ENCODE assay signal across 23 mouse cellular contexts in the genomic region with DNA sequence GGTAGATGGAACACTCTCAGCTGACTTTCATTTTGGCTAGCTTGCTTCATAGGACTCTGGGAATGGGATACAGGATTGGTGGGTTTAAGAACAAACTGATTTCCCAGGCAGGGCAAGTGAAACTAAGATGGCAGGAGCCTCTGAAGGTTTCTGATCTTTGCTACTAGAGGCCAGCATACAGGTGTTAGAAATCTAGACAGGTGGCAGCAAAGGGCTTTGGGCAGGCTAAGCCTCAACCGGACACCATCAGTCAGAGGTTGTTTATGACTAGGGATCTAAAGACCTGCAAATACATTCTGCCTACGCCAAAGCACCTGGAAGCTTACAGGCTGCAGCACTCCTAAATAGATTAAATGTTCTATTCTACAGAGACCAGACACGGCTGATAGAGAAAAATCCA.
A peak's percentile ranks its signal among the peaks of the same experiment; 100 is the strongest.
DNase-seq lines count a peak whose midpoint lies in the region; ATAC-seq and TF ChIP-seq lines count a peak whose summit lies in the region.
"Had no signal": no experiment of that assay in that cellular context is flagged by ENCODE, and none has a peak within 500 bp of the region (broad histone marks: within the 10 kb centered on the region; RNA-seq: fewer than 3 reads in every experiment).

No protein-coding gene starts in this region.

- 71% methylated on average over 3 of the region's 3 CpGs for WGBS in hindbrain, embryonic 10.5 days
- 76% methylated on average over 3 of the region's 3 CpGs for WGBS in hindbrain, embryonic 11.5 days
- WGBS in lung, postnatal 0 days, result 55% methylated on average over 3 of the region's 3 CpGs

- H3K27ac ChIP-seq in hindbrain, embryonic 10.5 days, result peak overlapping the region; percentile 43; the same call in 1 of the 2 replicates
- no peak overlapping the region for H3K27ac ChIP-seq in hindbrain, embryonic 11.5 days (ENCODE audit: low read depth, low read length)
- no peak overlapping the region for H3K27ac ChIP-seq in lung, postnatal 0 days (ENCODE audit: low read length)
- H3K27ac ChIP-seq: embryonic facial prominence, embryonic 12.5 days; forebrain, embryonic 15.5 days; hindbrain, embryonic 14.5 days had no signal

- no peak overlapping the region for H3K9ac ChIP-seq in hindbrain, embryonic 11.5 days (ENCODE audit: low read depth, low read length)
- no peak overlapping the region for H3K9ac ChIP-seq in lung, postnatal 0 days (replicated peaks; ENCODE audit: low read depth)
- H3K9ac ChIP-seq: embryonic facial prominence, embryonic 12.5 days; forebrain, embryonic 15.5 days; heart, embryonic 12.5 days; hindbrain, embryonic 14.5 days had no signal

- DNase-seq in hindbrain, embryonic 10.5 days (ENCODE audit: low spot score), result no peak
- DNase-seq in hindbrain, embryonic 11.5 days (ENCODE audit: low spot score), result no peak
- DNase-seq in lung, postnatal 0 days (ENCODE audit: low spot score), result peak; percentile 15
- no peak for DNase-seq in lung, postnatal 25 days (ENCODE audit: low spot score)
- DNase-seq in Patski (ENCODE audit: low read depth, low spot score), result no peak
- DNase-seq in splenic B cell, adult 2 months (ENCODE audit: low read depth, low spot score), result peak; percentile 46
- no peak for DNase-seq in ovary, postnatal 14 days (ENCODE audit: low spot score)
- DNase-seq in spleen, adult 18-20 months, result no peak
- DNase-seq: adrenal gland, postnatal 10 days; cerebellum, adult 18-20 months; heart, adult 11 months; heart, postnatal 14 days; kidney, adult 11 months; kidney, postnatal 25 days; thymus, postnatal 25 days had no signal

- H3K9me3 ChIP-seq in hindbrain, embryonic 10.5 days, result no peaks in the 10 kb centered on the region
- H3K9me3 ChIP-seq in hindbrain, embryonic 11.5 days (ENCODE audit: control insufficient read depth, low read length), result no peaks in the 10 kb centered on the region
- H3K9me3 ChIP-seq in lung, postnatal 0 days (ENCODE audit: low read length), result no peaks in the 10 kb centered on the region
- H3K9me3 ChIP-seq: embryonic facial prominence, embryonic 12.5 days; forebrain, embryonic 15.5 days; heart, embryonic 12.5 days had no signal

- no peak overlapping the region for H3K4me3 ChIP-seq in hindbrain, embryonic 10.5 days
- H3K4me3 ChIP-seq in hindbrain, embryonic 11.5 days (ENCODE audit: low read depth, low read length), result no peak overlapping the region
- H3K4me3 ChIP-seq in lung, postnatal 0 days (ENCODE audit: low read depth, low read length), result no peak overlapping the region
- H3K4me3 ChIP-seq: embryonic facial prominence, embryonic 12.5 days; erythroblast, embryonic 14.5 days; forebrain, embryonic 15.5 days; heart, embryonic 12.5 days had no signal

- POLR2A ChIA-PET in Patski (lab: Charles Lee), result no interaction called here

- in situ Hi-C loops in Patski (cut with MboI; ENCODE audit: low pct_unique_long_range_greater_than_20kb), result no loop called here

- TF ChIP-seq EP300 in lung, postnatal 0 days (IDR thresholded peaks at IDR 0.05), result no peak

- no peak overlapping the region for H3K4me2 ChIP-seq in hindbrain, embryonic 11.5 days (replicated peaks; ENCODE audit: low read depth, low read length)
- H3K4me2 ChIP-seq in lung, postnatal 0 days (replicated peaks; ENCODE audit: low read depth, low read length), result no peak overlapping the region
- H3K4me2 ChIP-seq: embryonic facial prominence, embryonic 12.5 days; forebrain, embryonic 15.5 days; heart, embryonic 12.5 days; hindbrain, embryonic 14.5 days; liver, embryonic 11.5 days had no signal

- peaks cover 26% of the 10 kb centered on the region; the same call in 1 of the 2 replicates for H3K4me1 ChIP-seq in hindbrain, embryonic 10.5 days (replicated peaks)
- H3K4me1 ChIP-seq in hindbrain, embryonic 11.5 days (replicated peaks; ENCODE audit: control insufficient read depth, insufficient read depth, low read length), result no peaks in the 10 kb centered on the region
- no peaks in the 10 kb centered on the region for H3K4me1 ChIP-seq in lung, postnatal 0 days (ENCODE audit: insufficient read depth, low read depth, low read length)
- H3K4me1 ChIP-seq: heart, embryonic 12.5 days had no signal

- TF ChIP-seq CTCF in lung, postnatal 0 days (IDR thresholded peaks at IDR 0.05), result peak; percentile 52
- TF ChIP-seq CTCF in Patski (IDR thresholded peaks at IDR 0.05), result peak; percentile 37

- H3K36me3 ChIP-seq in hindbrain, embryonic 10.5 days, result no peaks in the 10 kb centered on the region
- no peaks in the 10 kb centered on the region for H3K36me3 ChIP-seq in hindbrain, embryonic 11.5 days (ENCODE audit: control insufficient read depth, insufficient read depth, low read length)
- H3K36me3 ChIP-seq in lung, postnatal 0 days (ENCODE audit: insufficient read depth, low read length), result no peaks in the 10 kb centered on the region
- H3K36me3 ChIP-seq in splenic B cell, adult 2 months (ENCODE audit: control insufficient read depth, insufficient read depth, low read length, poor library complexity, severe bottlenecking), result no peaks in the 10 kb centered on the region
- H3K36me3 ChIP-seq: embryonic facial prominence, embryonic 12.5 days; forebrain, embryonic 15.5 days; heart, embryonic 12.5 days had no signal

- no peak for ATAC-seq in hindbrain, embryonic 11.5 days (ENCODE audit: low FRiP score)
- no peak for ATAC-seq in lung, postnatal 0 days
- no peak for ATAC-seq in Patski
- ATAC-seq: activated CD4-positive, CD25-positive, alpha-beta regulatory T cell, adult 4 months; midbrain, embryonic 16.5 days had no signal

- CTCF ChIA-PET in Patski (lab: Charles Lee), result interaction anchor here (0.8 kb wide), 1 partner anchor 75 kb away, joined by 4 read pairs; no protein-coding TSS in a partner anchor

- H3K27me3 ChIP-seq in hindbrain, embryonic 10.5 days (ENCODE audit: insufficient read depth, poor library complexity, severe bottlenecking), result peaks cover 4% of the 10 kb centered on the region; the same call in 1 of the 2 replicates
- no peaks in the 10 kb centered on the region for H3K27me3 ChIP-seq in hindbrain, embryonic 11.5 days (ENCODE audit: control insufficient read depth, insufficient read depth, low read length)
- no peaks in the 10 kb centered on the region for H3K27me3 ChIP-seq in lung, postnatal 0 days (replicated peaks; ENCODE audit: insufficient read depth, low read length)
- H3K27me3 ChIP-seq in Patski, result no peaks in the 10 kb centered on the region
- no peaks in the 10 kb centered on the region for H3K27me3 ChIP-seq in splenic B cell, adult 2 months (ENCODE audit: control insufficient read depth, insufficient read depth, low read length, poor library complexity, severe bottlenecking)
- H3K27me3 ChIP-seq: embryonic facial prominence, embryonic 12.5 days; forebrain, embryonic 15.5 days; heart, embryonic 12.5 days had no signal

Comparison
In these comparisons a context has a peak if more than half of its experiments do, and no peak if none do; other contexts are left out.
1. DNase-seq: peak in lung, postnatal 0 days (single experiment) and splenic B cell, adult 2 months (single experiment); none in hindbrain, embryonic 10.5 days (single experiment), hindbrain, embryonic 11.5 days (single experiment), lung, postnatal 25 days (single experiment), Patski (single experiment), ovary, postnatal 14 days (single experiment) and spleen, adult 18-20 months (0 of 2).